Mouse (Mus musculus): ENCODE results near the gene Gp2. TPM values are rescaled to one million over a fixed set of nuclear protein-coding genes. Genes with fewer than 3 reads are reported as not detected.

Gp2 gene
- polyA plus RNA-seq (2014; fragmentation: Nextera tagmentation; extraction: Ambion mirVana), result not detected in 2 replicates

DNA sequence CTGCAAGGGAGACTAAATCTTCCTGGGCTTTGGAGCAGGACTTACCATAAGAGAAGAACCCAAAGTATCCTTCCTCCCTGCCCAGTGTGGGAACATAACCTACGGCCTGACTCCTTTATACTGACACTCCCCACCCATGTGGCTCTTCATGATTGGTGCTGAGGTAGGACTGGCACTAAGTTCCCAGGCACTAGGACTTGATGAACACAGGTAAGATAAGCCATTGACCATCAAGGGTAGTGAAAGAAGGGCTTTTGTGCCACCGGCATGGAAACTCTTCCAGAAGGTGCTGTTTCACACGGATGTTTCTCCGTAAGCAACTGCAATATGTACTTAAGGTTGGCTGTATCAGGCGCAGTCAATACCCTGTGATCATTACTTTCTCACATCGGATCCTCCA, at the start of gene Gp2:
TSS of gene Gp2 (minus strand) at position 101 of the 400 bp plus-strand sequence.
- Histone ChIP-seq H3K9me3 (ENCODE audit: control insufficient read depth, low read length) (no peaks in the 10 kb centered on the region), H3K27me3 (ENCODE audit: control insufficient read depth, insufficient read depth, low read length) (no peaks in the 10 kb centered on the region), H3K4me3 (ENCODE audit: low read depth, low read length) (no peak within 1 kb of the TSS), H3K4me2 (ENCODE audit: low read depth, low read length) (no peak within 1 kb of the TSS), H3K9ac (replicated peaks; ENCODE audit: low read depth, low read length) (no peak within 1 kb of the TSS), H3K36me3 (ENCODE audit: control insufficient read depth, insufficient read depth, low read length) (no peaks in the 10 kb centered on the region), H3K4me1 (ENCODE audit: control insufficient read depth, insufficient read depth, low read length) (no peaks in the 10 kb centered on the region), H3K27ac (ENCODE audit: low read depth, low read length) (no peak within 1 kb of the TSS)
- ATAC-seq (ENCODE audit: low read depth), result no peak
- 95% methylated on average over 6 of the region's 6 CpGs for whole genome bisulfite sequencing

- Histone ChIP-seq H3K4me1 (ENCODE audit: control insufficient read depth, insufficient read depth, low read length) (no peaks in the 10 kb centered on the region), H3K27ac (ENCODE audit: low read depth, low read length) (no peak overlapping the region), H3K9me3 (ENCODE audit: control insufficient read depth, low read length) (no peaks in the 10 kb centered on the region), H3K4me2 (ENCODE audit: low read depth, low read length) (no peak overlapping the region), H3K9ac (replicated peaks; ENCODE audit: low read depth, low read length) (no peak overlapping the region), H3K4me3 (ENCODE audit: low read depth, low read length) (no peak overlapping the region), H3K36me3 (ENCODE audit: control insufficient read depth, insufficient read depth, low read length) (no peaks in the 10 kb centered on the region), H3K27me3 (ENCODE audit: control insufficient read depth, insufficient read depth, low read length) (no peaks in the 10 kb centered on the region)
- 86% methylated on average over 4 of the region's 4 CpGs for WGBS
- no peak for ATAC-seq (ENCODE audit: low read depth)
Measured at GRCm38 (mm10) chr7:119490041-119490780, 31.1 kb upstream of the Gp2 start.

GRCm38 (mm10) chr7:119486683-119487082, 27.6 kb upstream of the Gp2 start:
- no peaks in the 10 kb centered on the region for H3K27me3 ChIP-seq (ENCODE audit: control insufficient read depth, insufficient read depth, low read length)
- ATAC-seq (ENCODE audit: low read depth), result no peak
- no peak overlapping the region for H3K4me3 ChIP-seq (ENCODE audit: low read depth, low read length)
- H3K36me3 ChIP-seq (ENCODE audit: control insufficient read depth, insufficient read depth, low read length), result no peaks in the 10 kb centered on the region
- H3K9ac ChIP-seq (replicated peaks; ENCODE audit: low read depth, low read length), result no peak overlapping the region
- H3K9me3 ChIP-seq (ENCODE audit: control insufficient read depth, low read length), result no peaks in the 10 kb centered on the region
- H3K4me1 ChIP-seq (ENCODE audit: control insufficient read depth, insufficient read depth, low read length), result no peaks in the 10 kb centered on the region
- H3K27ac ChIP-seq (ENCODE audit: low read depth, low read length), result no peak overlapping the region
- 95% methylated on average over 5 of the region's 5 CpGs for WGBS
- H3K4me2 ChIP-seq (ENCODE audit: low read depth, low read length), result no peak overlapping the region

GRCm38 (mm10) chr7:119484154-119484553, 25.1 kb upstream of the Gp2 start:
- no peak overlapping the region for H3K9ac ChIP-seq (replicated peaks; ENCODE audit: low read depth, low read length)
- no peak overlapping the region for H3K27ac ChIP-seq (ENCODE audit: low read depth, low read length)
- no peak overlapping the region for H3K4me2 ChIP-seq (ENCODE audit: low read depth, low read length)
- H3K4me3 ChIP-seq (ENCODE audit: low read depth, low read length), result no peak overlapping the region
- 90% methylated on average over 4 of the region's 4 CpGs for WGBS
- H3K36me3 ChIP-seq (ENCODE audit: control insufficient read depth, insufficient read depth, low read length), result no peaks in the 10 kb centered on the region
- no peaks in the 10 kb centered on the region for H3K27me3 ChIP-seq (ENCODE audit: control insufficient read depth, insufficient read depth, low read length)
- H3K9me3 ChIP-seq (ENCODE audit: control insufficient read depth, low read length), result no peaks in the 10 kb centered on the region
- H3K4me1 ChIP-seq (ENCODE audit: control insufficient read depth, insufficient read depth, low read length), result no peaks in the 10 kb centered on the region
- ATAC-seq (ENCODE audit: low read depth), result no peak

DNA sequence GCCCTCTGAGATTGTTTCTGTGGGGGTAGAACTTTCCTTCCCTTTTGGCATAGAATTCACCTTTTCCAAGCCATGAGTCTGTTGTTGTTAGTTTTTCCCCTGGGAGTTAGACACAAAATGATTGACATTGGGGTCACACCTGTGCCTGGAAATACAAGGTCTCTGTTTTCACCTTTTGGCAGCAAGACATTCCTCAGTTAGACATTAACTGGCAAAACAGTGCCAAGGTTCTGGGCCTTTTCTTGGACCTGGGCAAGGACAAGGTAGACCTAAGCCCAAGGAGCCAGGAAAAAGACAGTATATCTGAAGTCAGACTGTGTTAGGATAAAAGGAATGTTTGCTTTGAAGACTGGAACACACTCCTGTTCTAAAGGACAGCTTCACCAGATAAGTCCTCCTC, 20.2 kb upstream of the Gp2 start, which contains the start of gene Umod:
TSS of gene Umod (minus strand) at position 27 of the 400 bp plus-strand sequence.
- no peak within 1 kb of the TSS for H3K27ac ChIP-seq (ENCODE audit: low read depth, low read length)
- H3K4me3 ChIP-seq (ENCODE audit: low read depth, low read length), result no peak within 1 kb of the TSS
- H3K4me1 ChIP-seq (ENCODE audit: control insufficient read depth, insufficient read depth, low read length), result no peaks in the 10 kb centered on the region
- H3K9me3 ChIP-seq (ENCODE audit: control insufficient read depth, low read length), result no peaks in the 10 kb centered on the region
- no peak for ATAC-seq (ENCODE audit: low read depth)
- no peak within 1 kb of the TSS for H3K9ac ChIP-seq (replicated peaks; ENCODE audit: low read depth, low read length)
- H3K27me3 ChIP-seq (ENCODE audit: control insufficient read depth, insufficient read depth, low read length), result no peaks in the 10 kb centered on the region
- no peaks in the 10 kb centered on the region for H3K36me3 ChIP-seq (ENCODE audit: control insufficient read depth, insufficient read depth, low read length)
- no peak within 1 kb of the TSS for H3K4me2 ChIP-seq (ENCODE audit: low read depth, low read length)

- no peaks in the 10 kb centered on the region for H3K36me3 ChIP-seq (ENCODE audit: control insufficient read depth, insufficient read depth, low read length)
- no peaks in the 10 kb centered on the region for H3K9me3 ChIP-seq (ENCODE audit: control insufficient read depth, low read length)
- no peak overlapping the region for H3K4me2 ChIP-seq (ENCODE audit: low read depth, low read length)
- no peak for ATAC-seq (ENCODE audit: low read depth)
- no peak overlapping the region for H3K27ac ChIP-seq (ENCODE audit: low read depth, low read length)
- H3K27me3 ChIP-seq (ENCODE audit: control insufficient read depth, insufficient read depth, low read length), result no peaks in the 10 kb centered on the region
- H3K4me1 ChIP-seq (ENCODE audit: control insufficient read depth, insufficient read depth, low read length), result no peaks in the 10 kb centered on the region
- H3K4me3 ChIP-seq (ENCODE audit: low read depth, low read length), result no peak overlapping the region
- WGBS, result 79% methylated on average over 33 of the region's 33 CpGs
- no peak overlapping the region for H3K9ac ChIP-seq (replicated peaks; ENCODE audit: low read depth, low read length)
Measured at GRCm38 (mm10) chr7:119476500-119477389, 17.7 kb upstream of the Gp2 start.

DNA sequence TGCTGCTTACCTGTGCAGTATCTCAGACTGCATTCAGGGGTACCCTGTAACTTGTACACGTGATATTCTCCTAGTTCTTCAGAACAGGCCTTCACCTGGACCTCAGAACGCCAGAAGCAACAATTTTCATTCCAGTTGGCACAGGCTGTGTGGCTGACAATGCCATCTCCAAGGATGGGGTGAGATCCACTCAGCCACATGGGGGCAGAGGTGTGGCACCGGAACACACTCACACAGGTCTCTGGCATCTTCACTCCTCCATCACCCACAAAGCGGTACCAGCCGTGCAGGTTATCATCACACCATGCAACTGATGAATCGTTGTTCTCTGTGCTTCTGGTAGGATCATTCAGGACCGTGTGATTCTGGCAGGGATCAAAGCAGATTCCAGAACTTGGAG, 4.9 kb downstream of the Gp2 start:
- Histone ChIP-seq H3K9ac (replicated peaks; ENCODE audit: low read depth, low read length) (no peak overlapping the region), H3K4me3 (ENCODE audit: low read depth, low read length) (no peak overlapping the region), H3K4me2 (ENCODE audit: low read depth, low read length) (no peak overlapping the region), H3K27ac (ENCODE audit: low read depth, low read length) (no peak overlapping the region), H3K36me3 (ENCODE audit: control insufficient read depth, insufficient read depth, low read length) (no peaks in the 10 kb centered on the region), H3K27me3 (ENCODE audit: control insufficient read depth, insufficient read depth, low read length) (no peaks in the 10 kb centered on the region), H3K4me1 (ENCODE audit: control insufficient read depth, insufficient read depth, low read length) (no peaks in the 10 kb centered on the region), H3K9me3 (ENCODE audit: control insufficient read depth, low read length) (no peaks in the 10 kb centered on the region)
- ATAC-seq (ENCODE audit: low read depth), result no peak
- 67% methylated on average over 7 of the region's 7 CpGs for WGBS

GRCm38 (mm10) chr7:119443849-119444248, 15.2 kb downstream of the Gp2 start:
- Histone ChIP-seq H3K9me3 (ENCODE audit: control insufficient read depth, low read length) (no peaks in the 10 kb centered on the region), H3K36me3 (ENCODE audit: control insufficient read depth, insufficient read depth, low read length) (no peaks in the 10 kb centered on the region), H3K4me3 (ENCODE audit: low read depth, low read length) (no peak overlapping the region), H3K27me3 (ENCODE audit: control insufficient read depth, insufficient read depth, low read length) (no peaks in the 10 kb centered on the region), H3K9ac (replicated peaks; ENCODE audit: low read depth, low read length) (no peak overlapping the region), H3K27ac (ENCODE audit: low read depth, low read length) (no peak overlapping the region), H3K4me1 (ENCODE audit: control insufficient read depth, insufficient read depth, low read length) (no peaks in the 10 kb centered on the region), H3K4me2 (ENCODE audit: low read depth, low read length) (no peak overlapping the region)
- no peak for ATAC-seq (ENCODE audit: low read depth)
- 77% methylated on average over 4 of the region's 4 CpGs for WGBS

GRCm38 (mm10) chr7:119441938-119442337, 17.1 kb downstream of the Gp2 start:
- Histone ChIP-seq H3K27me3 (ENCODE audit: control insufficient read depth, insufficient read depth, low read length) (no peaks in the 10 kb centered on the region), H3K4me3 (ENCODE audit: low read depth, low read length) (no peak overlapping the region), H3K4me1 (ENCODE audit: control insufficient read depth, insufficient read depth, low read length) (no peaks in the 10 kb centered on the region), H3K27ac (ENCODE audit: low read depth, low read length) (no peak overlapping the region), H3K9ac (replicated peaks; ENCODE audit: low read depth, low read length) (no peak overlapping the region), H3K36me3 (ENCODE audit: control insufficient read depth, insufficient read depth, low read length) (no peaks in the 10 kb centered on the region), H3K4me2 (ENCODE audit: low read depth, low read length) (no peak overlapping the region), H3K9me3 (ENCODE audit: control insufficient read depth, low read length) (no peaks in the 10 kb centered on the region)
- WGBS, result 83% methylated on average over 1 of the region's 1 CpGs
- no peak for ATAC-seq (ENCODE audit: low read depth)

Measured in neural tube, embryonic 14.5 days (tissue).